Mouse (Mus musculus): ENCODE measurements around the gene Tstd3.

The Tstd3 gene

DNA sequence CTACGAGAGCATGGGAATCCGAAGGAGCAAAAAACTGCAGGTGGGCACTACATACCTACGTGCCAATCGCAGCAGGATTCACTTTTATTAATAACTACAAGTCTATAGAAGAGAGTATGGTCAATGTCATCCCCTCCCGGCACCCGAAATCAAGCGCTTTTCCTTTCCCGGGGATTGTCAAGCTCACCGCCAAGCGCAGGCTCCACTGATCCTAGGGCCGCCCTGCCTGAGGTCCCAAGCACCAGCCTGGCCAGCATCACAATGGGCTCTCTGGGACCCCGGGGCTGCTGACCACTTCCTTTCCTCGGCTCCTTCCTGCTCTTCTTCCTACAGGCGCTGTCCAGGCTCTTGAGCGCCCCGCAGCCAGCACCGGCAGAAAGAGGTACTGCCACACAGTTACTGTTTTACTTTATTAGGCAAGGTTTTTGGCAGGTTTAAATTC is at the start of gene Tstd3, which contains the start of gene Usp45:
Tstd3 (minus strand) TSS at position 350 of the 442 bp plus-strand sequence.
Usp45 (plus strand) TSS at position 294 of the 442 bp plus-strand sequence.
- DNase-seq: peak; percentile 86

DNA sequence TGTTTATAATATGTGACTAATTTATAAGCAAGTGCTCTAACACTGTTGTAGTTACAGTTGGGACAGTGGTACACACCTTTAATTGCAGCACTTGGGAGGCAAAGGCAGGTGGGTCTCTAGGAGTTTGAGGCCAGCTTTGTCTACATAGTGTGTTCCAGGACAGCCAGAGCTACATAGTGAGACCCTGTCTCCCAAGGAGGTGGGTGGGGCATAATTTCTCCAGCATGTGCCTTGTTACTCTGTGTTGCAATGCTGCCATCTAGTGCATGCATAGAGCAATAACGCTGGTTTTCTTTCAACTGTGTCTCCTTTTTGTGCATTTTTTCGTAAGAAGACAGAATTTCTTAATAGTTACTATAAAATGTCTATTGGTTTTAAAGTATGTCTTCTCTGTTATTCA is 47.0 kb upstream of the Tstd3 start:
- peak; percentile 33 for DNase-seq

DNA sequence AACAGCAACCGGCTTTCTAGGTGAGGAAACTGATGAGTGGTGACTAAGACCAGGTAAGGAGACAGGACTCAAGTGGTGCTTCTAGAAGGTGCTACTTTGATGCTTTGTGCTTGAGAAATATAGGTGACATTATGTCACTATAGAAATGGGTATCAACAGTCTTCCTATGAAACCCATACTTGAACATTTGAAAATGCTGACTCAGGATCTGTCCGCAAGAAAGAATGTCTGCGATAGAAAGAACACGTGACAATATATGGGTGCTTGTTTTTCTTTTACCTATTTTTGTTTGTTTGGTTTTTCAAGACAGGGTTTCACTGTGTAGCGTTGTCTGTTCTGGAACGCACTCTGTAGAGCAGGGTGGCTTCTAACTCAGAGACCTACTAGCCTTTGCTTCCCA is 45.6 kb upstream of the Tstd3 start:
- DNase-seq: no peak

DNA sequence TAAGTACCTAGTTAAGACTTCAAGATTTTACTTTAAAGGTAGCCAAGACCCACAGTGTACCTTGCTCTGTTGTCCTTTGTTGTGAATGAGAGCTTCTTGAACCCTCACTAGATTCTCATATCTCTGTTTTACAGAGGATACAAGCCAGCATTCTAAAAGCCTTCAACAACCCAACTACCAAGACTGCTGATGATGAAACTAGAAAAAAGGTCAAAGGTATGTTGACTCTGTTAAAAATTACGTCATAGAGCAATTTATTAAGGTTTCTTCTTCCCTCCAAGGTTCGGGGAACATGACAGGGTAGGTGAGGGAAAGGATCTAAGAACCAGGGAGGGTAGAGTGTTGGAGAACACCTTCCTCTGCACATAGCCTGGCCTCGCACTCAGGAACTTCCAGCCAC is 43.6 kb upstream of the Tstd3 start:
- no peak for DNase-seq

DNA sequence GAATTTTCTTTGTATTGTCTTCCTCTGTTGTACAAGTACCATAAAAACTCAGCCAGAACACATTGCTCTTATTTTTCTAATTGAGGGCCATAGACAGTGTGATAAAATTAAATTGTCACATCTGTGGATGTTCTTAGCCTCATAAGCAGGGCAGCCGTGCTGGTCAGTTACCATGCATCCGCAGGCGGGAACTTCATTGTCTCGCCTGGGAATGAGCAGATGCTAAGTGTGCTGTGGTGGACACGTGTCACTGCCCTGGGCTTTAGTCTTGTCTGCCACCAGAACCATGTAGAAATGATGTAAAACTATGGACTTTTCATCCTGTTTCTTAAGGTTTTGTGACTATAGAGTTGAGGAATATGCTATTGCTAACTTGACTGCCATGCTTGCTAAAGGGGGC is 40.2 kb upstream of the Tstd3 start:
- no peak for DNase-seq

DNA sequence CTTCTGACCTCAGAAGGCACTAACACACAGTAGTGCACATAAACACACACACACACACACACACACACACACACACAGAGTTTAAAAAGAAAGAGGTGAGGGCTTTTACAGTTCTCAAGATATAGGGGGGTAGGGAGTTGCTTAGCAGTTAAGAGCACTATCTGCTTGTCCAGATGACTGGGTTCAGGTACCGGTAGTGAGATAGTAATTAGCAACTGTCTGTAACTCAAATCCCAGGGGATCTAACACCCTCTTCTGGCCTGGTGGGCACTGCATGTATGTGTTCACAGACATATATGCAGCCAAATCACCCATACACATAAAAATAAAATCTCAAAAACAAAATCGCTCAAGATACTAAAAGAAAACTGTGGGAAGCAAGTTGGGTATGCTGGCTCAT is 34.6 kb upstream of the Tstd3 start:
- no peak for DNase-seq

DNA sequence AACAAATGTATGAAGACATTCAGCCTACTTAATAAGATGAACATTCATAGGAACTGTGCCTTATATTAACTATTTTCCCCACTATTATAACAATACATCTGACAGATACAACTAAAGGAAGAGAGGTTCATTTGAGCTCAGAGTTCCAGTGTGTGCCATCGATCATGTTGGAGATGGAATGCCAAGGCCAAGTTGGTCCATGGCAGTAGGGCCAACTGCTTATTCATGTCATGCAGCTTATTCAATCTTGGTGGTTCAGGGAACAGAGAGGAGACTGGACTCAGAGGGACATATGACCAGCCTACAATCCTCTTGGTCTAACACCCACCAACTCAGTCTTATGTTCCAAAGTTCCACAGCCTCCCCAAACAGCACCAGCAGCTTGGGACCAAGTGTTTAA is 34.0 kb upstream of the Tstd3 start:
- DNase-seq: no peak

DNA sequence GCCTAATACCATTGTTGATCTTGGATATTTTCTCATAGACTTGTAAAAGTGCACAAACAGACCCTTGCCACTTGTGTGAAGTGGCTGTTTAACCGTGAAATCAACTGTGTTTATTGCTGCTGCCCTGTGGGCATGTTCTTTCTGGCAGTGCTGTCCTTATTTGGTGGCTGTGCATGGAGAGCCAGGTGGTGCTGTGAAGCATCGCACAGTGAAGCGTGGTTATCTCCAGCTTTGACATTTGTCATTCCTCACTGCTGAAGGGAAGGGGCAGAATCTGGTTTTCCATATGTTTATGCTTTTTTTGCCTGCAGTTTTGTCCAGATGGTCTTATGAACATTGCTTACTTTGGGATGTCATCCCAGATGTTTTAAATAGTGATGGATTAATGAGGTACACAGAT is 26.6 kb upstream of the Tstd3 start:
- peak; percentile 67 for DNase-seq

DNA sequence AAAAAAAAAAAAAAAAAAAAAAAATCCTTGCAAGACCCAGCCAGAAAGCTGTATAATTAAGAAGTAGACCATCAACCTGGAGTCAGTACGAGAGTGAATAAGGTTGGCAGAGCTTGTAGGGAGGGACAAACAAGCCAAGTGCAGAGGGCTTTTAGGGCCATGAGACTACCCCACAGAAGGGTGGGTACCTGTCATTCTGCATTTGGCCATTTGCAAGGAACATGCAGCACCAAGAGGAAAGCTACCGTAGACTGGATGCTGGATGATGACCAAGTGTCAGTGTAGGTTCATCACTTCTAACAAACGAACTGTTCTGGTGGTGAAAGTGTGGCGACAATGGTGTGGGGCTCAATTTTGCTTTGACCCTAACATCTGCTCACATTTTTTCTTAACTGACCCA is 22.8 kb upstream of the Tstd3 start:
- DNase-seq: no peak

DNA sequence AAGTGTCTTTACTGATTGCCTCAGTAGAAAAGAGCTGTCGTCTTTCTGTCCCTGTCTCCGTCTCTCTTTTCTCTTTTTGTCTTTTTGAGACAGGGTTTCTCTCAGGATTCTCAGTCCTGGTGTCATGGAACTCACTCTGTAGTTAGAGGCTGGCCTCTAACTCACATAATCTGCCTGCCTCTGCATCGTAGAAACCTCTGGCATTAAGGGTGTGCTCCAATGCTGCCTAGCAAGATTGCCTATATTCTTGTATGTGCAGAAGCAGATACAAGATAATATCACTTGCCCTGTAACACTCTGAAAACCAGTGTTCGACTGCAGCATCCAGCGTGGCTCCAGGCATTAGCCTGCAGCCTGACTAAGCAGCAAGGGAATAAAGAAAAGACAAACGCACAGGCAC is 21.9 kb upstream of the Tstd3 start:
- no peak for DNase-seq

DNA sequence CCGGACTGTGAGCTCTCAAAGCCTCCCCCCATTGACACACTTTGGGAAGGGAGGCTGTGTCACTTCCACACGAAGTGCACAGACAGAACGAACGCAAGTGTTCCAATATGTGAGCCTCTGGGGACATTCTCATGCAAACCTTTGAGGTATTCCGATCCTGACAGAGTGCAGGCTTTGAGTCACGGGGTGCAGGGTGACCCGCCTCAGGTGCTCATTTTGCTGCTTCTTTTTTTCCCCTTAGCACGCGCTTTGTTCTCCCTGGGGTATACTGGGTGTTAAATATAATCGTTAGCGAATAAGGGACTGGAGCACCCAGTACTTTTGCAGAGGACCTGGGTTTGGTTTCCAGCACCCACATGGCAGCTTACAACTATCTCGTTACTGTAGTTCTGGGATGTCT is 19.3 kb upstream of the Tstd3 start:
- no peak for DNase-seq

DNA sequence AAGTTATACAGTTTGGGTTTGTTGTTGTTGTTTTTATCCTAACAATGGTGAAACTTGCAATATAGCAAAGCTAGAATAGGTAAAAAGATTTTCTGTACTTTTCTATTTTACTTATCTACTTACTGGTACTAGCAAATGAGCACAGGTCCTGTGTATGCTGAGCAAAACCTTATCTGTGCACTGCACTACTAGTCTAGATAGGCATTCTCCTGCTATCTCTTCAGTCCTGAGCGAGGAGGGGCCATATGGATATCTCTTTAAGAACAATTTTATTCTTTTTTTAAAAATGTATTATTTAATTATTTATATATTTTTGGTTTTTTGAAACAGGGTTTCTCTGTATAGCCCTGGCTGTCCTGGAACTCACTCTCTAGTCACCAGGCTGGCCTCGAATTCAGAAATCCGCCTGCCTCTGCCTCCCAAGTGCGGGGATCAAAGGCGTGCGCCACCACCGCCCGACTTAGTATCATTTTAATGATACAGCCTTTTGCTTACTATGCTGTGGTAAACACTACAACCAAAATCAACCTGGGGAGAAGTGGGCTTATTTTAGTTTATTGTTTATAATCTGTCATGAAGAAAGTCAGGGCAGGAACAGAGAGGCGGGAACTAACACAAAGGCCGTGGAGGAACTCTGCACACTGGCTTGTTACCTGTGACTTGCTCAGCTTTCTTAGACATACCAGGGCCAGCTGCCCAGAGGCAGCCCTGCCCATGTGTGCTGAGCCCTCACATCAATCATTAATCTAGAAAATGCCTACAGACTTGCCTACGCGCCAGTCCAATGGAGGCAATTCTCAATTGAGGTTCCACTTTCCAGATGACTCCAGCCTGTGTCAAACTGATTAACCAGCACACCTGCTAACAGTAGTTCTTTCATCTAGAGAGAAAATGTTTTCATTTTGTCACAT is 14.1 kb upstream of the Tstd3 start:
- DNase-seq: no peak

DNA sequence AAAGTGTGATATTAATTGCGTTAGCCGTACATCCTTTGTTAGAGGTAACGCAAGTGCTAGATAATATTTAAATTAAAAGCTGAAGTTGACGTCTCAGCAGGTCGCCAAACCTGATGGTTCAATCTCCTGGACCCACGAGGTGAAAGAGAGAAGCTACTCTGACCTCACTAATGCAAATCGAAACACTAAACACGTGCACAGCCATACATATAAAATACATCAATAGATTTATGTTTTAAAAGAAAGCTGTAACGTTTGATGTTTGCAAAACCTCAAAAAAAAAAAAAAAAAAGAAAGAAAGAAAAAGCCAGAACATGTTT is 9.9 kb upstream of the Tstd3 start:
- no peak for DNase-seq

DNA sequence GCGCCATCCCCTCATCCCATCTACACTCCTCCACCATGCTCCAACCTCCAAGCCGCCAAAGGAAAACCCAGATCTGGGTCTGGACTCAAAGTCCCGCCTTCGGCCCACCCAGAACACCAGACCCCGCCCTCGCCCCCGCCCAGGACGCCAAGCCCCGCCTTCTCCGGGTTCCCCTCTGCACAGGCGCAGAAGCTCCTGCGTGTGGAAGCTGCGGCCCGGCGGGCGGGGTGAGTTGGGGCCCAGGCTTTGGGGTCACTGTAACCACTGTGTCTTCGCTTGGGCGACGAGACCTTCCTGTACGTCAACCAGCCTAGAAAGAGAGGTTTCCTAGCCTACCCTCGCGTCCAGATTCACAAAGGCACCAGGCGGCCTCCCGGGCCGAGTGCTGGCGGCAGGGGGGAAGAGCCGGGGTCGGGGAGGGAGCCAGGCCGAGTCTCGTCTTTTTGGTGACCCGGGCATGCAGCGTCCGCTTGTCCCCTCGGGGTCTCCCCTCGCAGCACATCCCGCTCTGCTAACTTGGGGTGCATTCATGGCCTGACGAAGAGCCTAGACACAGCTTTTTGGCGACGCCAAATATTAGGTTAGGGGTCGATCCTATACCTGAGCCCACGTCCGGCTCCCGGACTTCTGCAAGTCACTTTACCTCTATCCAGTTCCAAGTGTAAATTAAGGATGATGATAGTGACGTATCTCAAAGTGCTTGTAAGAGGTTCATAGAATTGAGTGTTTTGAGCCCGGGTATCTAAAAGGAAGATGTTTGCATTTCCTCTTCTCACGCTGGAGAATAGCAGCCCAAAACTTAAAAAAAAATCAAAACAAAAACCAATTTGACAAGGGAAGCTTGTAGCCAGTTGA is 9.3 kb upstream of the Tstd3 start:
- DNase-seq: peak; percentile 89

DNA sequence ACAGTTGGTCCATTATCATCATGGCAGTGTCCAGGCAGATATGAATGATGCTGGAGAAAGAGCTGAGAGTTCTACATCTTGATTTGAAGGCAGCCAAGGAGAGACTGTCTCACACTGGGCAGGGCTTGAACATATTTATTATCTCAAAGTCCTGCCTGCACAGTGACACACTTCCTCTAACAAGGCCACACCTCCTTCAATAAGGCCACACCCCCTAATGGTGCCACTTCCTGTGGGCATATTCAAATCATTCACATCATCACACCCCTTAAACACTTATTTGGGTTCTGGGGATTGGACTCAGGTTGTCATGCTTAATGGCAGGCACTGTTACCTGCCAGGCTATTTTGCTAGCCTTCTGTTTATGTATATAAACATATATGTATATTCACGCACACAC is 5.3 kb upstream of the Tstd3 start:
- DNase-seq: no peak

DNA sequence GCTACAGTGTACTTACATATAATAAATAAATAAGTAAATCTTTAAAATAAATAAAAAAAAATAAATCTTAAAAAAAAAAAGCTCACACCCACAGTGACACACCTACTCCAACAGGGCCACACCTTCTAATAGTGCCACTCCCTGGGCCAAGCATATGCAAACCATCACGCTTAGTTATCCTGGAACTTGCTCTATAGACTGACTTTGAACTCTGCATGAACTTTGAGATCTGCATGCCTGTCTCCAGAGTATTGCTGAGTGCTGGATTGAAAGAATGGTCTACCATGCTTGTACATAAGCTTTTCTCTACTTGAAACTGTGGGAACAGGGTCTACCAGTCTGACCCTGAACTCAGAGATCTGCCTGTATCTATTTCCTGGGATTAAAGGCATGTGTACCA is 4.1 kb upstream of the Tstd3 start:
- DNase-seq: no peak

DNA sequence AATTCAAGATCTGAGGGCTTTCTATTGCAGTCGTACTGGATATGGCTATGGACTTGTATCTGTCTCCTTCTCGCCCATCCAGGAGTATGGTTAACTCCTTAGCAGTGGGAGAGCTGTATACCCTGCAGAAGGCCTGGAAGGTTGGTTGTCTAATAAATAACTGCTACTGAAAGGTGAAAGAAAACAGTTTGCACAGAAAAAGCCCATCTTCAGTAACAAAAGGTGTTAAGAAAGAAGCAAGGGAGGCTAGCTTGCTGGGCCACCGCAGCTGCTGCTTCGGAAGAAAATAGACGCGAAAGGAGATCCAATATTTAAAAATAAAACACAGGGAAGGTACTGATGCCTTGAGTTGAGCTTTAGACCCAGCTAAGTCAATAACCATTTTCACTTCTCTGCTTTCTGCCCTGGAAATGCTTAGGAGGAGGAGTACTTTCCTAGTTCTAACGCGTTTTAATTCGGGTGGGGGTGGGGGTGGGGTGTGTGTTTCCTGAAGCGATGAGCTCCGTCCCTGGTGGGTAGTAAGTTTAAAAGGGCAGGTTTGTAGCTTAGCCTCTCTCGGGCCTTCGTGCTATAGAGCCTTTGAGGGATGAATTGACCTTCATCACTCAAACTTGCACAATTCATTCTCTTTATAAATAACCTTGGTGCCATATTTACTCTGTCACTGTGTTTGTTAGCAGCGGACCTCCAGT is 695 bp downstream of the Tstd3 start:
- DNase-seq: no peak

DNA sequence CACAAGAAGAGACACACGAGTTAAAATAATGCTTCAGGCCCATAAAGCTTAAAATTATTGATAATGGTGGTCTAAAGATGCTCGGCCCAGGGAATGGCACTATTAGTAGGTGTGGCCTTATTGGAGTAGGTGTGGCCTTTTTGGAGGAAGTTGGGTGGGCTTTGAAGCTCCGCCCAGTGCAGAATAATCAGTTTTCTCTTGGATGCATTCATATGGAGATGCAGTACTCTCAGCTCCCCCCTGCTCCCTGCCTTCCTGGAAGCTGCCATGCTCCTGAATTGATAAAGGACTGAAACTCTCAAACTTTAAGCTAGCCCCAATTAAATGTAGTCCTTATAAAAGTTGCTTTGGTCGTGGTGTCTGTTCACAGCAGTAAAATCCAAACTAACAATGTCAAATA is 3.2 kb downstream of the Tstd3 start:
- DNase-seq: no peak

DNA sequence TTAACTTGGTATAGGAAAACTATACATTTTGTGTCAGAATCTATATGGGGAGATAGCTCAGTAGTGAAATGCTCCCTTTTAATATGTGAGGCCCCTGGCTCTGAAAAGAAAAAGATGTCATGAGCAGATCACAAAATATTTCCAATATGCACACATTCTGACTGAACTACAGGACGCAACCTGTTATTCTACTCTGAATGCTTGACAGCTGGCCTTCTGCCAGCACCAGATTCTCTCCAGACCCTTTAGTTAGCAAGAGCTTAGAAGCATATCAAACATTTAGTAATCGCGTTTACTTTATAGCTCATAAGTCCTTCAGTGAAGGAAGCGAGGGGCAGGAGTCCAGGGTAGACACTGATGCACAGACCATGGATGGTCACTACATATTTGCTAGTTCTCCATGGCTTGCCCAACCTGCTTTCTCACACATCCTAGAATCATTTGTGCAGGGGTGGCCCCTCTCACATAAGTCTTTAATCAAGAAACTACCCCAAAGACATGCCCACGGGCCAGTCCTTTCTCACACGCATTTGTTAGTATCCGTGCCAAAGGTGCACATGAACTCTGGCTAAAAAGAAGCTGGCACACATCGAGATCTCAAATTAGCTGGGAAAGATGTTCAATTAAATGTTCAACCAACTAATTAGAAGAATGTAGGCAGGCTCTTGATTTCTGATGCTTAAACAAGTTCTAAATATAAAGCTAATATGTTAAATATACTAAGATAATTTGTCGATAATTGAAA is 5.4 kb downstream of the Tstd3 start:
- peak; percentile 53 for DNase-seq

DNA sequence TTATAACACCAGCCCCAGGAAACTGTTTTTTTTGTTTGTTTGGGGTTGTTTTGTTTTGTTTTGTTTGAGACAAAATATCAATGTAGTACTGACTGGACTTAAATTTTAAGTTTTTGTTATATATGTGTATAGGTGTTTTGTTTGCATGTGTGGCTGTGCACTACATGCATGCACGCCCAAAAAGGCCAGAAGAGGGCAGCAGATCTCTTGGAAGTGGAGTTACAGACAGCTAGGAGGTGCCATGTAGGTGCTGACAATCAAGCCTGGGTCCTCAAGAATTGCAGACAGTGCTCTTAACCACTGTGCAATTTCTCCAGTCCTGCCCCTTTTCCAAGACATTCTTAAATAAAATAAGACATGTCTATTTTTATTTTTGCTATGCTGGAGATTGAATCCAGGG is 8.2 kb downstream of the Tstd3 start:
- DNase-seq: no peak

DNA sequence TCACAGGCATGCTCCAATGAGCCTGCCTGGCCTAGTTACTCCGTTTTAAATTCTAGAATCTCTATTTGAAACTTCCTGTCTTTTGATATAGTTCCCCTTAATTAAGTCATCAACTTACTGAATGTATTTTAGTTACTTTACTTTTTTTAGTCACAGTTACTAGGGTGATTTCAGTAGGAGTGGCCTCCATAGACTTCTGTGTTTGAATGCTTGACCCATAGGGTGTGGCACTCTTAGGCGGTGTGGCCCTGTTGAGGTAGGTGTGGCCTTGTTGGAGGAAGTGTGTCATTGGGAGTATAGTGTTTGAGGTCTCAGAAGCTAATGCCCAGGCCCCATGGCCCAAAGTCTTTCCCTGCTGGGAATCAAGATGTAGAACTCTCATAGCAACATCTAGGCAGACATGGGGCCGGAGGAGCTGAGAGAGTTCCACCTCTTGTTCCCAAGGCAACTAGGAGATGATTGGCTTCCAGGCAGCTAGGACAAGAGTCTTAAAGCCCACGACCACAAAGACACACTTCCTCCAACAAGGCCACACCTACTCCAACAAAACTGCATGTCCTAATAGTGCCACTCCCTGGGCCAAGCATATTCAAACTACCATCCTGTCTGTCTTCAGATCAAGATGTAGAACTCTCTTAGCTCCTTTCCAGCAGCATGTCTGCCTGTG is 11.8 kb downstream of the Tstd3 start:
- DNase-seq: no peak

DNA sequence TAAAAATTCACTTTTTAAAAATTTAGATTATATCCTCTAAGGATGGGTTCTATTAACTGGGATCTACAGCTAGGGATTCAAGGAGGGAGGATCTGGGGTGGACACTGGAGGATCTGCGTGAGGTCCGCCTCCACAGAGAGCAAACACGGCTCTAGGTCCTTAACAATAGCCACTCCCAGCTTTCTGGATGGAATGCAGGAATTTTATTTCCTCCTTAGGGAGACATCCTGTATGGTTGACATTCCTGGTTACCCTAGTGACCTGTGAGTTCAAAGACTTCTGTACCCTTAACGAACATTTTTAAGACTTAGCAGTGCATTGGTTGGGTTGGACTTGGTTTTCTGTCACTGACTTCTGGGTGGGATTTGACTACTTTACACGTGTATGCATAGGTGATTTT is 21.3 kb downstream of the Tstd3 start:
- no peak for DNase-seq

Measured in layer of hippocampus, adult 9-11 months (tissue).